Mouse (Mus musculus) heart, embryonic 14.5 days (tissue): ENCODE results near the gene Vwa8. TPM values are rescaled to one million over a fixed set of nuclear protein-coding genes. Genes with fewer than 3 reads are reported as not detected.

ENCODE experiments used
- ATAC-seq: fragments of 200-750 bp; cut with Nextera tagmentation; 2 replicates; pipeline ENCODE4 v1.8.0; 2017; ENCODE audit warnings: low read depth, moderate TSS enrichment; ENCODE audit not compliant: insufficient number of reproducible peaks, insufficient read depth, low FRiP score
- H3K27ac ChIP-seq, 2 experiments: fragments of 200-500 bp in 1 of 2; fragments of 300-500 bp in 1 of 2; sonication (generic) in 1 of 2; replicated peaks in 1 of 2; 2 replicates each; pipeline ENCODE4 v1.5.1; 2012 to 2014; ENCODE audit warnings: low read depth in 2 of 2, low read length in 2 of 2, control low read depth in 1 of 2, mild to moderate bottlenecking in 1 of 2, mixed read lengths in 1 of 2; ENCODE audit not compliant: control insufficient read depth in 1 of 2, insufficient read depth in 1 of 2
- H3K27me3 ChIP-seq: fragments of 300-500 bp; sonication (generic); 2 replicates; pipeline ENCODE4 v1.6.1; 2014; ENCODE audit warnings: mild to moderate bottlenecking, low read length, control low read depth; ENCODE audit not compliant: control insufficient read depth, insufficient read depth
- H3K36me3 ChIP-seq: fragments of 300-500 bp; sonication (generic); 2 replicates; pipeline ENCODE4 v1.6.1; 2014; ENCODE audit warnings: mild to moderate bottlenecking, control low read depth, low read length, mixed read lengths; ENCODE audit not compliant: control insufficient read depth, insufficient read depth
- H3K4me1 ChIP-seq, 2 experiments: fragments of 200-500 bp in 1 of 2; fragments of 300-500 bp in 1 of 2; sonication (generic) in 1 of 2; 2 replicates each; pipeline ENCODE4 v1.6.1; 2012 to 2014; ENCODE audit warnings: low read length in 2 of 2, control low read depth in 1 of 2, mixed read lengths in 1 of 2; ENCODE audit not compliant: control insufficient read depth in 2 of 2, insufficient read depth in 2 of 2
- H3K4me2 ChIP-seq: fragments of 300-500 bp; sonication (generic); 2 replicates; pipeline ENCODE4 v1.6.1; 2014; ENCODE audit warnings: mild to moderate bottlenecking, low read length
- H3K4me3 ChIP-seq, 2 experiments: fragments of 200-500 bp in 1 of 2; fragments of 300-500 bp in 1 of 2; sonication (generic) in 1 of 2; 2 replicates each; pipeline ENCODE4 v1.5.1; 2012 to 2014; ENCODE audit warnings: low read length in 2 of 2, mild to moderate bottlenecking in 2 of 2, control low read depth in 1 of 2, low read depth in 1 of 2, moderate library complexity in 1 of 2; ENCODE audit not compliant: control insufficient read depth in 1 of 2, insufficient read depth in 1 of 2
- H3K9ac ChIP-seq: fragments of 300-500 bp; sonication (generic); 2 replicates; pipeline ENCODE4 v1.6.1; 2014; ENCODE audit warnings: mild to moderate bottlenecking, low read length
- H3K9me3 ChIP-seq: fragments of 300-500 bp; sonication (generic); 2 replicates; pipeline ENCODE4 v1.6.1; 2016; ENCODE audit warnings: low read length, control low read depth; ENCODE audit not compliant: control insufficient read depth
- WGBS: fragments of 180-500 bp; shearing (Covaris S2); extraction: QIAGEN DNeasy Blood & Tissue Kit; methylation state at CpG from one replicate; pipeline ENCODE4 v1.1.7; 2014; 5-methylcytosine and 5-hydroxymethylcytosine counted together
- polyA plus RNA-seq: library from polyadenylated mRNA; unstranded; fragments of >200 nt; fragmentation: Nextera tagmentation; extraction: Ambion mirVana; gene quantifications from 2 replicates; pipeline ENCODE4 v1.2.1, GENCODE M21; 2014

Gene Vwa8
- polyA plus RNA-seq, 1 experiment from 2014 or later, result 23.1 TPM

GRCm38 (mm10) chr14:79140826-79141219 is 292.0 kb downstream of the Vwa8 start:
- no peaks in the 10 kb centered on the region for H3K9me3 ChIP-seq
- ATAC-seq, result peak; percentile 72
- peak overlapping the region; percentile 34; the same call in 1 of the 2 replicates for H3K9ac ChIP-seq
- H3K27ac ChIP-seq, result 0 out of 4 replicates have a peak overlapping the region, but pooled peaks of 1 of the 2 experiments have one; percentile 44
- WGBS, result 73% methylated on average over 2 of the region's 2 CpGs
- no peak overlapping the region for H3K4me3 ChIP-seq
- peaks cover 11 to 15% of the 10 kb centered on the region in 2 experiments for H3K4me1 ChIP-seq
- H3K4me2 ChIP-seq, result 0 out of 2 replicates have a peak overlapping the region, but pooled peaks have one; percentile 8
- no peaks in the 10 kb centered on the region for H3K36me3 ChIP-seq
- no peaks in the 10 kb centered on the region for H3K27me3 ChIP-seq

GRCm38 (mm10) chr14:79142342-79142741 is 293.5 kb downstream of the Vwa8 start:
- Histone ChIP-seq H3K4me1 (peaks cover 11 to 15% of the 10 kb centered on the region in 2 experiments), H3K27ac (no peak overlapping the region), H3K36me3 (no peaks in the 10 kb centered on the region), H3K9ac (no peak overlapping the region), H3K27me3 (no peaks in the 10 kb centered on the region), H3K4me3 (no peak overlapping the region), H3K9me3 (no peaks in the 10 kb centered on the region), H3K4me2 (no peak overlapping the region)
- 83% methylated on average over 4 of the region's 4 CpGs for WGBS
- no peak for ATAC-seq

- WGBS, result 95% methylated on average over 9 of the region's 9 CpGs
- no peaks in the 10 kb centered on the region for H3K9me3 ChIP-seq
- peaks cover 11 to 15% of the 10 kb centered on the region in 2 experiments for H3K4me1 ChIP-seq
- no peak overlapping the region for H3K27ac ChIP-seq
- H3K9ac ChIP-seq, result no peak overlapping the region
- H3K27me3 ChIP-seq, result no peaks in the 10 kb centered on the region
- H3K36me3 ChIP-seq, result no peaks in the 10 kb centered on the region
- H3K4me2 ChIP-seq, result no peak overlapping the region
- no peak for ATAC-seq
- H3K4me3 ChIP-seq, result no peak overlapping the region
Measured at GRCm38 (mm10) chr14:79143696-79144095, 294.8 kb downstream of the Vwa8 start.

- no peak overlapping the region for H3K4me3 ChIP-seq
- no peaks in the 10 kb centered on the region for H3K27me3 ChIP-seq
- H3K4me1 ChIP-seq, result peaks cover 11 to 15% of the 10 kb centered on the region in 2 experiments
- no peaks in the 10 kb centered on the region for H3K36me3 ChIP-seq
- no peaks in the 10 kb centered on the region for H3K9me3 ChIP-seq
- H3K9ac ChIP-seq, result no peak overlapping the region
- H3K27ac ChIP-seq, result no peak overlapping the region
- no peak for ATAC-seq
- no peak overlapping the region for H3K4me2 ChIP-seq
- 88% methylated on average over 13 of the region's 13 CpGs for WGBS
Measured at GRCm38 (mm10) chr14:79144278-79145224, 295.7 kb downstream of the Vwa8 start.

GRCm38 (mm10) chr14:79151711-79152110 is 302.9 kb downstream of the Vwa8 start:
- Histone ChIP-seq H3K27ac (no peak overlapping the region), H3K4me3 (no peak overlapping the region), H3K4me1 (peaks cover 3 to 6% of the 10 kb centered on the region in 2 experiments; a peak in 2 of 4 replicates), H3K4me2 (no peak overlapping the region), H3K9me3 (no peaks in the 10 kb centered on the region), H3K27me3 (no peaks in the 10 kb centered on the region), H3K9ac (no peak overlapping the region), H3K36me3 (no peaks in the 10 kb centered on the region)
- no peak for ATAC-seq
- 55% methylated on average over 7 of the region's 7 CpGs for WGBS

GRCm38 (mm10) chr14:79153896-79154295 is 305.0 kb downstream of the Vwa8 start:
- H3K36me3 ChIP-seq, result no peaks in the 10 kb centered on the region
- H3K9me3 ChIP-seq, result no peaks in the 10 kb centered on the region
- H3K27me3 ChIP-seq, result no peaks in the 10 kb centered on the region
- no peak overlapping the region for H3K9ac ChIP-seq
- WGBS, result 84% methylated on average over 6 of the region's 6 CpGs
- no peak overlapping the region for H3K27ac ChIP-seq
- H3K4me1 ChIP-seq, result peaks cover 19 to 20% of the 10 kb centered on the region in 2 experiments
- no peak for ATAC-seq
- no peak overlapping the region for H3K4me2 ChIP-seq
- no peak overlapping the region for H3K4me3 ChIP-seq

GRCm38 (mm10) chr14:79154961-79155360 is 306.1 kb downstream of the Vwa8 start:
- Histone ChIP-seq H3K4me1 (peaks cover 19 to 20% of the 10 kb centered on the region in 2 experiments), H3K36me3 (peaks cover 2% of the 10 kb centered on the region; the same call in 1 of the 2 replicates), H3K4me2 (no peak overlapping the region), H3K27ac (no peak overlapping the region), H3K9ac (no peak overlapping the region), H3K27me3 (no peaks in the 10 kb centered on the region), H3K4me3 (no peak overlapping the region), H3K9me3 (no peaks in the 10 kb centered on the region)
- 74% methylated on average over 11 of the region's 11 CpGs for WGBS
- ATAC-seq, result no peak
